In the genomic region with DNA sequence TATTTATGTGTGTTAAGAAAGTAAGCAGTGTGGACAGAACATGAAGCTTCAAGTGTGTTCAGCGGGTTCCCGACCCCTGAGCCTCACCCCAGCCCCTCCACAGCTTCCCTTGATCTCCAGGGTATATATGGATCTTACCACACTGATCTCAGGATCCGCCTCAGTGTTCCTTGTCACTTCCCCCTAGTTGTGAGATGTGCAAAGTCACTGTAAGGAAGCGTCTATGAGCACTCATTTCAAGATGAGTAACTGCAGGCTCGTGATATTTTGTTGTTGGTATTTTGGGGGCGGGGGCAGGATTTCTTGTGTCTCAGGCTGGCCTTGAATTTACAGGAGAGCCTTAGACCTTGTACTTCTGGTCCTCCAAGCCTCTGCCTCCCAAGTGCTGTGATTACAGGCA, we compare ENCODE assay signal across 20 mouse cellular contexts. TPM values are rescaled to one million over a fixed set of nuclear protein-coding genes. Genes with fewer than 3 reads are reported as not detected.
DNase-seq lines count a peak whose midpoint lies in the region; ATAC-seq and TF ChIP-seq lines count a peak whose summit lies in the region.
"Had no signal": no experiment of that assay in that cellular context is flagged by ENCODE, and none has a peak within 500 bp of the region (broad histone marks: within the 10 kb centered on the region; RNA-seq: fewer than 3 reads in every experiment).

No protein-coding gene starts in this region.

- TF ChIP-seq CTCF in liver, postnatal 0 days (IDR thresholded peaks at IDR 0.05; ENCODE audit: low read depth), result no peak

- H3K36me3 ChIP-seq in liver, postnatal 0 days (replicated peaks; ENCODE audit: insufficient read depth, low read length), result peaks cover 27% of the 10 kb centered on the region
- H3K36me3 ChIP-seq in macrophage (ENCODE audit: inconsistent target), result peaks cover 34% of the 10 kb centered on the region
- H3K36me3 ChIP-seq in kidney, embryonic 15.5 days, result peaks cover 10% of the 10 kb centered on the region

- H3K9ac ChIP-seq in liver, postnatal 0 days (replicated peaks), result no peak overlapping the region
- no peak overlapping the region for H3K9ac ChIP-seq in kidney, embryonic 15.5 days
- H3K9ac ChIP-seq: forebrain, embryonic 13.5 days; forebrain, postnatal 0 days; heart, embryonic 12.5 days had no signal

- TF ChIP-seq EP300 in liver, postnatal 0 days (IDR thresholded peaks at IDR 0.05; ENCODE audit: low read depth), result no peak

- H3K27me3 ChIP-seq in liver, postnatal 0 days (ENCODE audit: insufficient read depth, low read length), result no peaks in the 10 kb centered on the region
- H3K27me3 ChIP-seq in kidney, embryonic 15.5 days, result no peaks in the 10 kb centered on the region
- H3K27me3 ChIP-seq: CH12.LX; forebrain, embryonic 13.5 days had no signal

- H3K27ac ChIP-seq in liver, postnatal 0 days (ENCODE audit: low read depth), result no peak overlapping the region; the same call in 1 of the 2 replicates
- peak overlapping the region; percentile 79 for H3K27ac ChIP-seq in macrophage
- H3K27ac ChIP-seq in kidney, embryonic 15.5 days, result no peak overlapping the region
- H3K27ac ChIP-seq: embryonic facial prominence, embryonic 10.5 days; forebrain, embryonic 13.5 days had no signal

- peak; percentile 32; the same call in 1 of the 2 replicates for ATAC-seq in liver, postnatal 0 days
- no peak for ATAC-seq in kidney, embryonic 15.5 days (replicated peaks; ENCODE audit: low FRiP score)
- ATAC-seq: forebrain, embryonic 13.5 days; forebrain, postnatal 0 days; hindbrain, embryonic 16.5 days; inflammation-experienced regulatory T-cells, adult 6 months had no signal

- no peak overlapping the region for H3K4me3 ChIP-seq in liver, postnatal 0 days (ENCODE audit: low read depth, low read length)
- no peak overlapping the region for H3K4me3 ChIP-seq in macrophage (ENCODE audit: inconsistent target)
- no peak overlapping the region for H3K4me3 ChIP-seq in kidney, embryonic 15.5 days (replicated peaks)
- H3K4me3 ChIP-seq: embryonic facial prominence, embryonic 10.5 days; forebrain, embryonic 13.5 days; heart, embryonic 12.5 days had no signal

- peaks cover 8% of the 10 kb centered on the region for H3K4me1 ChIP-seq in liver, postnatal 0 days (ENCODE audit: insufficient read depth)
- no peaks in the 10 kb centered on the region for H3K4me1 ChIP-seq in kidney, embryonic 15.5 days
- H3K4me1 ChIP-seq: forebrain, embryonic 13.5 days had no signal

- WGBS in liver, postnatal 0 days (ENCODE audit: insufficient replicate concordance), result 48% methylated on average over 6 of the region's 6 CpGs
- WGBS in macrophage (ENCODE audit: missing documents), result 13% methylated on average over 6 of the region's 6 CpGs
- 71% methylated on average over 6 of the region's 6 CpGs for WGBS in kidney, embryonic 15.5 days

- H3K79me2 ChIP-seq in macrophage (ENCODE audit: inconsistent target), result no peaks in the 10 kb centered on the region

- DNase-seq in liver, postnatal 0 days, result no peak
- DNase-seq in liver, result no peak
- peak; percentile 81 for DNase-seq in 416B (ENCODE audit: low read depth)
- DNase-seq in brain, adult 2 months (ENCODE audit: low read depth, low spot score), result peak; percentile 42
- DNase-seq in cerebellum, postnatal 4 days (ENCODE audit: low spot score in 2 of 2), result no peak
- no peak for DNase-seq in cerebellum, postnatal 36 days
- DNase-seq: adrenal gland, adult 2 months; adrenal gland, postnatal 25 days; cerebellum, adult 11-12 months; cerebellum, postnatal 14 days; forebrain, postnatal 0 days; gastrocnemius, postnatal 14 days had no signal

- no peak overlapping the region for H3K4me2 ChIP-seq in liver, postnatal 0 days (ENCODE audit: low read depth, low read length)
- no peak overlapping the region for H3K4me2 ChIP-seq in kidney, embryonic 15.5 days
- H3K4me2 ChIP-seq: forebrain, embryonic 13.5 days; heart, embryonic 12.5 days had no signal

- H3K9me3 ChIP-seq in liver, postnatal 0 days (ENCODE audit: low read length), result no peaks in the 10 kb centered on the region
- no peaks in the 10 kb centered on the region for H3K9me3 ChIP-seq in kidney, embryonic 15.5 days (replicated peaks)
- H3K9me3 ChIP-seq: embryonic facial prominence, embryonic 10.5 days; forebrain, embryonic 13.5 days; heart, embryonic 12.5 days had no signal

RNA-seq across cellular contexts. Expression of gene Dop1b, which starts 38.8 kb away (rescaled TPM):
- polyA plus RNA-seq in liver, postnatal 0 days (2015; fragmentation: Nextera tagmentation; extraction: Ambion mirVana), result 6.2 and 6.4 TPM in 2 replicates
- 100 to 1,000 TPM; 102 to 263 (median 143) TPM for total RNA-seq in macrophage (2018; cell fraction: chromatin; rRNA removed)
- total RNA-seq in macrophage (2018; cell fraction: cytosol; rRNA removed), result 10 to 100 TPM; 29.1 to 56.1 (median 36.6) TPM
- 100 to 1,000 TPM in 7 of 26 experiments, 10 to 100 TPM in 19; 58.1 to 121 (median 88.9) TPM for total RNA-seq in macrophage (2018; cell fraction: nucleus; rRNA removed)
- polyA plus RNA-seq in macrophage (2018), result 22.6 to 30.7 TPM (median 29.9 TPM) in 3 replicates
- polyA plus RNA-seq in kidney, embryonic 15.5 days (2015; fragmentation: Nextera tagmentation; extraction: Ambion mirVana), result 20.0 and 24.2 TPM in 2 replicates

Comparison
In these comparisons a context has a peak if more than half of its experiments do, and no peak if none do; other contexts are left out.
1. DNase-seq: peak in 416B (single experiment) and brain, adult 2 months (single experiment); none in liver, postnatal 0 days (single experiment), liver (single experiment), cerebellum, postnatal 4 days (0 of 2) and cerebellum, postnatal 36 days (0 of 2).